Mouse (Mus musculus) E14TG2a.4 (cell line): ENCODE measurements at regions not wholly inside any gene's neighbourhood (a gene's known extent, or its start where the extent isn't known, plus 50 kb on each side); places are given as distances from the start of the nearest gene placed in this dataset.
"Not testable (repeated sequence)": the region's sequence is repeated elsewhere in the genome, so short reads cannot be mapped to it uniquely, and the experiment has no call there.

Source experiments
- CTCF ChIP-seq: conservative IDR thresholded peaks from 2 replicates; pipeline ENCODE4 v1.5.1; 2014; ENCODE audit warnings: low read length
- NANOG ChIP-seq: IDR thresholded peaks from 2 replicates; pipeline ENCODE4 v1.6.1; 2014; ENCODE audit warnings: borderline replicate concordance, low read length, mixed read lengths

DNA sequence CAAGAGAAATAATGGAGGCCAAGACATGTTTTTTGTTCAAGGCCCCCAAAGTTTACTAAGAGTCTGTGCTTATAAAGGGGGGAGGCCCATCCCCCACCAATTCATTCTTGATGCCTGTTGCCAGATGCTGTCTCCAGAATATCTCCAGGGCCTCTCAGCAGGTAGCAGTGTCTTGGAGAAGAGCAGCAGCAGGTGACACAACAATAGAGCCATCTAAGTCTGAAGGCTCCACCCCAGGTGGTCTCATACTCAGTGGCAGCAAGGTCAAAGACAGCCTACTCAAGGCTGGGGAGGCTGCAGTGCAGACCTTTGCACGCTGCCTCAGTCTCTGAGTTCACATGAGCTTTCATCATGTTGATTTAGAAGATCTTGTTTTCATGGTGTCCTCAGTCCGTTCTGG lies 66.8 kb upstream of the Orc5 start:
- not testable (repeated sequence) for TF ChIP-seq CTCF
- peak; percentile 96 for TF ChIP-seq NANOG
